Mouse (Mus musculus): ENCODE measurements at regions not wholly inside any gene's neighbourhood (a gene's known extent, or its start where the extent isn't known, plus 50 kb on each side); places are given as distances from the start of the nearest gene placed in this dataset.

- DNase-seq (ENCODE audit: low spot score): no peak
Measured at GRCm38 (mm10) chr13:60007593-60007992, 169.6 kb downstream of the Gas1 start.

- DNase-seq (ENCODE audit: low spot score): no peak
Measured at GRCm38 (mm10) chr13:60007031-60007430, 170.1 kb downstream of the Gas1 start.

GRCm38 (mm10) chr13:60004611-60005010 is 172.6 kb downstream of the Gas1 start:
- DNase-seq (ENCODE audit: low spot score): no peak

GRCm38 (mm10) chr13:60002098-60002497 is 175.1 kb downstream of the Gas1 start:
- DNase-seq (ENCODE audit: low spot score): no peak

- DNase-seq (ENCODE audit: low spot score): no peak
Measured at GRCm38 (mm10) chr13:60001637-60002036, 175.5 kb downstream of the Gas1 start.

- DNase-seq (ENCODE audit: low spot score): no peak
Measured at GRCm38 (mm10) chr13:60000618-60001347, 176.4 kb downstream of the Gas1 start.

GRCm38 (mm10) chr13:59997431-59997830 is 174.5 kb upstream of the Tut7 start:
- DNase-seq (ENCODE audit: low spot score): no peak

- DNase-seq (ENCODE audit: low spot score): no peak
Measured at GRCm38 (mm10) chr13:59996146-59996814, 173.3 kb upstream of the Tut7 start.

- DNase-seq (ENCODE audit: low spot score): no peak
Measured at GRCm38 (mm10) chr13:59992780-59993501, 170.0 kb upstream of the Tut7 start.

GRCm38 (mm10) chr13:59992346-59992745 is 169.4 kb upstream of the Tut7 start:
- no peak for DNase-seq (ENCODE audit: low spot score)

- no peak for DNase-seq (ENCODE audit: low spot score)
Measured at GRCm38 (mm10) chr13:59990402-59991280, 167.7 kb upstream of the Tut7 start.

- DNase-seq (ENCODE audit: low spot score): no peak
Measured at GRCm38 (mm10) chr13:59988393-59988965, 165.5 kb upstream of the Tut7 start.

- DNase-seq (ENCODE audit: low spot score): no peak
Measured at GRCm38 (mm10) chr13:59976425-59976824, 153.5 kb upstream of the Tut7 start.

- no peak for DNase-seq (ENCODE audit: low spot score)
Measured at GRCm38 (mm10) chr13:59972093-59972427, 149.1 kb upstream of the Tut7 start.

- DNase-seq (ENCODE audit: low spot score): no peak
Measured at GRCm38 (mm10) chr13:59971231-59972092, 148.5 kb upstream of the Tut7 start.

- DNase-seq (ENCODE audit: low spot score): no peak
Measured at GRCm38 (mm10) chr13:59970430-59970829, 147.5 kb upstream of the Tut7 start.

- no peak for DNase-seq (ENCODE audit: low spot score)
Measured at GRCm38 (mm10) chr13:59969484-59969883, 146.5 kb upstream of the Tut7 start.

GRCm38 (mm10) chr13:59968584-59969240 is 145.8 kb upstream of the Tut7 start:
- no peak for DNase-seq (ENCODE audit: low spot score)

- DNase-seq (ENCODE audit: low spot score): no peak
Measured at GRCm38 (mm10) chr13:59966535-59967255, 143.7 kb upstream of the Tut7 start.
